In genomic region chr17:45736311-45737077, GRCm38 (mm10) we compare ENCODE assay signal across 8 mouse cellular contexts. TPM values are rescaled to one million over a fixed set of nuclear protein-coding genes. Genes with fewer than 3 reads are reported as not detected.
DNase-seq lines count a peak whose midpoint lies in the region; ATAC-seq lines count a peak whose summit lies in the region.

No protein-coding gene starts in this region.

- H3K27me3 ChIP-seq in intestine, embryonic 14.5 days (replicated peaks; ENCODE audit: control insufficient read depth, insufficient read depth, low read length), result no peaks in the 10 kb centered on the region

- H3K4me1 ChIP-seq in intestine, embryonic 14.5 days (replicated peaks; ENCODE audit: control insufficient read depth, insufficient read depth, low read length), result peaks cover 32% of the 10 kb centered on the region

- intact Hi-C loops in left cerebral cortex, postnatal 25 days (cut with DNase I), result loop anchor here (5.0 to 10.0 kb wide), 2 partner anchors 166 to 428 kb away; partner anchors contain the start of gene Gtpbp2

- H3K36me3 ChIP-seq in intestine, embryonic 14.5 days (ENCODE audit: control insufficient read depth, insufficient read depth, low read length), result no peaks in the 10 kb centered on the region

- peak overlapping the region; percentile 58 for H3K9ac ChIP-seq in intestine, embryonic 14.5 days (ENCODE audit: low read length)

- peak overlapping the region; percentile 41 for H3K4me3 ChIP-seq in intestine, embryonic 14.5 days (ENCODE audit: low read depth, low read length)

- peak; percentile 71 for ATAC-seq in intestine, embryonic 14.5 days (replicated peaks; ENCODE audit: low FRiP score, low TSS enrichment, low read depth)
- ATAC-seq in erythroid progenitor cell, adult 5-6 weeks (replicated peaks; ENCODE audit: low FRiP score, poor library complexity, severe bottlenecking), result no peak

- H3K4me2 ChIP-seq in intestine, embryonic 14.5 days (ENCODE audit: low read length), result peak overlapping the region; percentile 66

- H3K27ac ChIP-seq in intestine, embryonic 14.5 days (ENCODE audit: low read depth), result peak overlapping the region; percentile 95

- no peaks in the 10 kb centered on the region for H3K9me3 ChIP-seq in intestine, embryonic 14.5 days (ENCODE audit: control insufficient read depth, low read length)

- DNase-seq in ZHBTc4 (ENCODE audit: low read depth, low spot score), result peak; percentile 95
- DNase-seq in cerebellum, postnatal 36 days, result peak; percentile 86 to 92
- peak; percentile 62 to 78 for DNase-seq in gastrocnemius, adult 8-10 months (ENCODE audit: low spot score in 2 of 2)
- peak; percentile 95 for DNase-seq in intestine, embryonic 14.5 days (ENCODE audit: low spot score)
- peak; percentile 90 to 92 for DNase-seq in left cerebral cortex, postnatal 25 days (ENCODE audit: low spot score in 2 of 2)
- peak; percentile 95 for DNase-seq in mesoderm, embryonic 11.5 days (ENCODE audit: low read depth, low spot score)
- DNase-seq in right cerebral cortex, postnatal 4 days, result peak; percentile 95

- under 1% methylated on average over 58 of the region's 72 CpGs for WGBS in intestine, embryonic 14.5 days

RNA-seq across cellular contexts. Expression of gene 1600014C23Rik, which starts 2.9 kb away (rescaled TPM):
- total RNA-seq in gastrocnemius, adult 8-10 months (2022), result under 1 TPM in 1 of 4 experiments, not detected in 3; 0.92 TPM
- polyA plus RNA-seq in intestine, embryonic 14.5 days (2014; fragmentation: Nextera tagmentation; extraction: Ambion mirVana), result not detected in 2 replicates
- total RNA-seq in left cerebral cortex, postnatal 25 days (2021), result under 1 TPM in 1 of 2 experiments, not detected in 1; 0.73 TPM
- not detected in 2 replicates for total RNA-seq in erythroid progenitor cell, adult 5-6 weeks (2015; ENCODE audit: low replicate concordance)
- not detected in 2 replicates for total RNA-seq in erythroid progenitor cell, adult 5-6 weeks (2017; ENCODE audit: low replicate concordance)

RNA-seq across cellular contexts. Expression of gene Tmem63b, which starts 49.8 kb away (rescaled TPM):
- 10 to 100 TPM; 65.5 to 74.0 (median 68.3) TPM for total RNA-seq in gastrocnemius, adult 8-10 months (2022)
- 25.2 and 29.3 TPM in 2 replicates for polyA plus RNA-seq in intestine, embryonic 14.5 days (2014; fragmentation: Nextera tagmentation; extraction: Ambion mirVana)
- total RNA-seq in left cerebral cortex, postnatal 25 days (2021), result 100 to 1,000 TPM; 178 to 186 TPM
- 3.2 and 3.8 TPM in 2 replicates for total RNA-seq in erythroid progenitor cell, adult 5-6 weeks (2015; ENCODE audit: low replicate concordance)
- 5.9 and 11.6 TPM in 2 replicates for total RNA-seq in erythroid progenitor cell, adult 5-6 weeks (2017; ENCODE audit: low replicate concordance)

RNA-seq across cellular contexts. Expression of gene Mrpl14, which starts 50.4 kb away (rescaled TPM):
- 100 to 1,000 TPM; 105 to 141 (median 132) TPM for total RNA-seq in gastrocnemius, adult 8-10 months (2022)
- polyA plus RNA-seq in intestine, embryonic 14.5 days (2014; fragmentation: Nextera tagmentation; extraction: Ambion mirVana), result 168 and 173 TPM in 2 replicates
- 10 to 100 TPM; 39.5 to 41.2 TPM for total RNA-seq in left cerebral cortex, postnatal 25 days (2021)
- 28.8 and 39.8 TPM in 2 replicates for total RNA-seq in erythroid progenitor cell, adult 5-6 weeks (2015; ENCODE audit: low replicate concordance)
- 8.5 and 8.7 TPM in 2 replicates for total RNA-seq in erythroid progenitor cell, adult 5-6 weeks (2017; ENCODE audit: low replicate concordance)

Comparison
In these comparisons a context has a peak if more than half of its experiments do, and no peak if none do; other contexts are left out.
1. RNA of gene Tmem63b, which starts 49.8 kb away (total RNA-seq): 178 to 186 TPM in left cerebral cortex, postnatal 25 days and 65.5 to 74.0 TPM in gastrocnemius, adult 8-10 months; 3.2 to 11.6 TPM in erythroid progenitor cell, adult 5-6 weeks; every median in the first group is over 4 times any median in the second.
2. Peak in every context shown above with its lines, with median percentiles within 50 percentile points of each other: DNase-seq.